Mouse (Mus musculus) spleen, adult 2 months (tissue): ENCODE measurements around the gene Wnt9a. TPM values are rescaled to one million over a fixed set of nuclear protein-coding genes. Genes with fewer than 3 reads are reported as not detected.

Experiments used
- DNase-seq, 2 experiments: peaks; one replicate each; pipeline versions ENCODE4 v3.0.0 to v3.0.0-alpha.2; 2012 to 2021; ENCODE audit warnings: low spot score in 2 of 2, low read depth in 1 of 2
- H3K27ac ChIP-seq: fragments of 200-500 bp; 2 replicates; pipeline ENCODE4 v1.5.1; 2012; ENCODE audit warnings: low read length, inconsistent platforms; ENCODE audit not compliant: insufficient read depth
- H3K27me3 ChIP-seq: fragments of 200-500 bp; 2 replicates; pipeline ENCODE4 v1.6.1; 2012; ENCODE audit warnings: mild to moderate bottlenecking, moderate library complexity, low read length, inconsistent platforms; ENCODE audit not compliant: control insufficient read depth, insufficient read depth
- H3K36me3 ChIP-seq: fragments of 200-500 bp; 2 replicates; pipeline ENCODE4 v1.6.1; 2012; ENCODE audit warnings: mild to moderate bottlenecking, low read length, inconsistent platforms; ENCODE audit not compliant: control insufficient read depth, insufficient read depth
- H3K4me1 ChIP-seq: fragments of 200-500 bp; 2 replicates; pipeline ENCODE4 v1.6.1; 2011; ENCODE audit warnings: inconsistent platforms; ENCODE audit not compliant: control insufficient read depth, insufficient read depth, insufficient read length
- H3K4me3 ChIP-seq: fragments of 200-500 bp; 2 replicates; pipeline ENCODE4 v1.5.1; 2011; ENCODE audit warnings: mild to moderate bottlenecking, inconsistent platforms; ENCODE audit not compliant: insufficient read depth, insufficient read length; ENCODE audit errors: extremely low read depth
- CTCF ChIP-seq: fragments of 200-500 bp; IDR thresholded peaks from 2 replicates; pipeline ENCODE4 v1.5.1; 2011; ENCODE audit warnings: mild to moderate bottlenecking, inconsistent platforms; ENCODE audit not compliant: insufficient read depth, insufficient read length, insufficient replicate concordance; ENCODE audit errors: extremely low read depth
- POLR2A ChIP-seq: fragments of 200-500 bp; IDR thresholded peaks from 2 replicates; pipeline ENCODE4 v1.6.1; 2011; ENCODE audit warnings: low read depth, low read length, inconsistent platforms
- WGBS: fragments of 180-500 bp; shearing (Covaris S2); methylation state at CpG from one replicate; pipeline ENCODE4 v1.1.7; 2018; 5-methylcytosine and 5-hydroxymethylcytosine counted together
- polyA plus RNA-seq: library from polyadenylated mRNA; depleted of rRNA; stranded (reverse); fragments of >200 nt; gene quantifications from 2 replicates; pipeline ENCODE4 v1.2.3, GENCODE M21; 2012

The Wnt9a gene
- polyA plus RNA-seq, 1 experiment, result 0.40 TPM

- Histone ChIP-seq H3K36me3 (no peaks in the 10 kb centered on the region), H3K4me3 (no peak overlapping the region), H3K27me3 (no peaks in the 10 kb centered on the region), H3K27ac (no peak overlapping the region), H3K4me1 (no peaks in the 10 kb centered on the region)
- 83% methylated on average over 6 of the region's 6 CpGs for WGBS
- DNase-seq, result no peak
- TF ChIP-seq POLR2A, result no peak
- no peak for TF ChIP-seq CTCF
Observed at GRCm38 (mm10) chr11:59316517-59316916, 9.8 kb downstream of the Wnt9a start.

- H3K27me3 ChIP-seq, result no peaks in the 10 kb centered on the region
- no peaks in the 10 kb centered on the region for H3K4me1 ChIP-seq
- no peak for DNase-seq
- no peaks in the 10 kb centered on the region for H3K36me3 ChIP-seq
- TF ChIP-seq CTCF (no peak), POLR2A (no peak)
- no peak overlapping the region for H3K4me3 ChIP-seq
- 93% methylated on average over 3 of the region's 3 CpGs for WGBS
- H3K27ac ChIP-seq, result no peak overlapping the region
Observed at GRCm38 (mm10) chr11:59322988-59323387, 16.3 kb downstream of the Wnt9a start.

- WGBS, result 78% methylated on average over 5 of the region's 5 CpGs
- no peak for TF ChIP-seq CTCF
- no peak for TF ChIP-seq POLR2A
- H3K4me3 ChIP-seq, result no peak overlapping the region
Observed at GRCm38 (mm10) chr11:59324777-59325176, 18.0 kb downstream of the Wnt9a start.

GRCm38 (mm10) chr11:59327625-59328024 lies 20.9 kb downstream of the Wnt9a start:
- no peak for DNase-seq
- Histone ChIP-seq H3K27ac (no peak overlapping the region), H3K4me1 (no peaks in the 10 kb centered on the region), H3K4me3 (no peak overlapping the region), H3K27me3 (no peaks in the 10 kb centered on the region), H3K36me3 (no peaks in the 10 kb centered on the region)
- TF ChIP-seq CTCF (no peak), POLR2A (no peak)
- 91% methylated on average over 18 of the region's 18 CpGs for WGBS

More at GRCm38 (mm10) chr11:59324777-59325176, 18.0 kb downstream of the Wnt9a start:
- no peaks in the 10 kb centered on the region for H3K36me3 ChIP-seq
- H3K27ac ChIP-seq, result no peak overlapping the region
- no peak for DNase-seq
- no peaks in the 10 kb centered on the region for H3K4me1 ChIP-seq
- no peaks in the 10 kb centered on the region for H3K27me3 ChIP-seq

- Histone ChIP-seq H3K27ac (no peak overlapping the region), H3K36me3 (no peaks in the 10 kb centered on the region), H3K4me3 (no peak overlapping the region), H3K4me1 (no peaks in the 10 kb centered on the region), H3K27me3 (no peaks in the 10 kb centered on the region)
- WGBS, result 91% methylated on average over 6 of the region's 6 CpGs
- TF ChIP-seq CTCF (no peak), POLR2A (no peak)
- DNase-seq, result no peak
Observed at GRCm38 (mm10) chr11:59329616-59330015, 22.9 kb downstream of the Wnt9a start.

- 62% methylated on average over 5 of the region's 5 CpGs for WGBS
- Histone ChIP-seq H3K4me1 (no peaks in the 10 kb centered on the region), H3K27me3 (no peaks in the 10 kb centered on the region), H3K4me3 (no peak overlapping the region), H3K27ac (no peak overlapping the region), H3K36me3 (no peaks in the 10 kb centered on the region)
- peak in 1 of 2 experiments; percentile 25 for DNase-seq
- TF ChIP-seq POLR2A, result no peak
- TF ChIP-seq CTCF, result peak; percentile 57; the same call in 1 of the 2 replicates
Observed at GRCm38 (mm10) chr11:59330560-59330959, 23.8 kb downstream of the Wnt9a start.

- Histone ChIP-seq H3K4me1 (no peaks in the 10 kb centered on the region), H3K4me3 (no peak overlapping the region), H3K36me3 (no peaks in the 10 kb centered on the region), H3K27ac (no peak overlapping the region), H3K27me3 (no peaks in the 10 kb centered on the region)
- TF ChIP-seq CTCF, result no peak
- no peak for TF ChIP-seq POLR2A
- DNase-seq, result no peak
- WGBS, result 88% methylated on average over 16 of the region's 16 CpGs
Observed at GRCm38 (mm10) chr11:59331167-59331869, 24.6 kb downstream of the Wnt9a start.
